Mouse (Mus musculus) lung, adult 2 months (tissue): ENCODE measurements around the gene Gm49368.

ENCODE experiments used
- CTCF ChIP-seq: fragments of 200-500 bp; IDR thresholded peaks from 2 replicates; pipeline ENCODE4 v1.5.1; 2011; ENCODE audit warnings: mild to moderate bottlenecking, low read length, control low read depth; ENCODE audit not compliant: insufficient read depth
- POLR2A ChIP-seq: fragments of 200-500 bp; IDR thresholded peaks from 2 replicates; pipeline ENCODE4 v1.6.1; 2011; ENCODE audit warnings: low read depth, mild to moderate bottlenecking, control low read depth, low read length, borderline replicate concordance; ENCODE audit errors: extremely low read depth

DNA sequence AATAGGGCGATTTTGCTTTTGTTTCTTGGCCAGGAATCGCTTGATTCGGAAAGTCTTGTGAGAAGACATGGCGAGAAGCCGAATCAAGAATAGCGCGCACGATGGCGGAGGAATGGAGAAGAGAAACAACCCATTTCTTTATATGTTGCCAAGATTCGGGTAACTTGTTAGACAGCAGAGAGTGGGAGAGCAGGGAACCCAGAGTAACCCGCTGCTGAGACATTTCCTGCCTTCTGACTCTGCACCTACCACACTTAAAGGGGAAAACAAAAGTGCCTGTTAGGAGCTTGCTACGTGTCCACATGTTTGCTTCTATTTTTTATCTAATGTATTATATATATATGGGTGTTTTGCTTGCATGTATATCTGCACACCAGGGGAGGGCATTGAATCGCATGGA lies 49.4 kb upstream of the Gm49368 start:
- TF ChIP-seq CTCF (no peak), POLR2A (no peak)
